Mouse (Mus musculus) fibroblast of lung, adult 2 months (primary cell): ENCODE data around the gene Armh2.
"Not testable (repeated sequence)": the region's sequence is repeated elsewhere in the genome, so short reads cannot be mapped to it uniquely, and the experiment has no call there.

Source experiments
- DNase-seq: peaks from one replicate; pipeline ENCODE4 v3.0.0-alpha.2; 2011; ENCODE audit warnings: low read depth

Armh2 gene

GRCm38 (mm10) chr13:24757820-24758564 lies 17.0 kb downstream of the Armh2 start:
- DNase-seq = no peak

- no peak for DNase-seq
Observed at GRCm38 (mm10) chr13:24759451-24759850, 18.4 kb downstream of the Armh2 start.

- DNase-seq = no peak
Observed at GRCm38 (mm10) chr13:24760351-24760870, 19.4 kb downstream of the Armh2 start.

GRCm38 (mm10) chr13:24761083-24761402 lies 20.0 kb downstream of the Armh2 start:
- DNase-seq = no peak

GRCm38 (mm10) chr13:24761403-24762227 lies 20.6 kb downstream of the Armh2 start, which contains the start of gene Gmnn:
Gene Gmnn, minus strand, starts transcription at chr13:24761923.
- peak; percentile 63 for DNase-seq

GRCm38 (mm10) chr13:24762254-24762653 lies 21.2 kb downstream of the Armh2 start:
- no peak for DNase-seq

GRCm38 (mm10) chr13:24767809-24768208 lies 26.8 kb downstream of the Armh2 start:
- DNase-seq = not testable (repeated sequence)

- not testable (repeated sequence) for DNase-seq
Observed at GRCm38 (mm10) chr13:24771482-24771881, 30.4 kb downstream of the Armh2 start.

GRCm38 (mm10) chr13:24776146-24776844 lies 35.3 kb downstream of the Armh2 start:
- DNase-seq = no peak

- no peak for DNase-seq
Observed at GRCm38 (mm10) chr13:24778026-24778425, 37.0 kb downstream of the Armh2 start.

- no peak for DNase-seq
Observed at GRCm38 (mm10) chr13:24778706-24779380, 37.8 kb downstream of the Armh2 start.

GRCm38 (mm10) chr13:24781916-24782315 lies 40.9 kb downstream of the Armh2 start:
- no peak for DNase-seq

- DNase-seq = no peak
Observed at GRCm38 (mm10) chr13:24786014-24786490, 45.0 kb downstream of the Armh2 start.

- no peak for DNase-seq
Observed at GRCm38 (mm10) chr13:24787477-24787876, 46.4 kb downstream of the Armh2 start.

- peak; percentile 42 for DNase-seq
Observed at GRCm38 (mm10) chr13:24791349-24791748, 50.3 kb downstream of the Armh2 start.

- peak; percentile 63 for DNase-seq
Observed at GRCm38 (mm10) chr13:24792411-24793045, 51.5 kb downstream of the Armh2 start.
